Mouse (Mus musculus) cerebellum, adult 2 months (tissue): Measurements from ENCODE around the gene Coil. TPM values are rescaled to one million over a fixed set of nuclear protein-coding genes. Genes with fewer than 3 reads are reported as not detected.

Experiments
- DNase-seq, 2 experiments: peaks; one replicate each; pipeline ENCODE4 v3.0.0; 2021
- H3K27ac ChIP-seq: fragments of 200-500 bp; 2 replicates; pipeline ENCODE4 v1.5.1; 2012; ENCODE audit warnings: low read length, control low read depth, inconsistent platforms; ENCODE audit not compliant: insufficient read depth
- H3K27me3 ChIP-seq: fragments of 200-500 bp; 2 replicates; pipeline ENCODE4 v1.6.1; 2012; ENCODE audit warnings: inconsistent platforms, mild to moderate bottlenecking, low read length, moderate library complexity; ENCODE audit not compliant: control insufficient read depth, insufficient read depth
- H3K4me1 ChIP-seq: fragments of 200-500 bp; 2 replicates; pipeline ENCODE4 v1.6.1; 2011; ENCODE audit warnings: low read length; ENCODE audit not compliant: control insufficient read depth, insufficient read depth
- H3K4me3 ChIP-seq: fragments of 200-500 bp; replicated peaks from 2 replicates; pipeline ENCODE3; 2011; ENCODE audit warnings: mild to moderate bottlenecking, low read depth, low read length, control low read depth; ENCODE audit not compliant: insufficient read depth
- CTCF ChIP-seq: fragments of 200-500 bp; IDR thresholded peaks from 2 replicates; pipeline ENCODE4 v1.5.1; 2011; ENCODE audit warnings: low read depth, mild to moderate bottlenecking, control low read depth, low read length, moderate library complexity, borderline replicate concordance; ENCODE audit not compliant: insufficient read depth
- POLR2A ChIP-seq: fragments of 200-500 bp; IDR thresholded peaks from 2 replicates; pipeline ENCODE4 v1.6.1; 2011; ENCODE audit warnings: low read length, control low read depth, borderline replicate concordance; ENCODE audit not compliant: insufficient read depth
- WGBS: fragments of 180-500 bp; shearing (Covaris S2); methylation state at CpG from one replicate; pipeline ENCODE4 v1.1.7; 2018; 5-methylcytosine and 5-hydroxymethylcytosine counted together
- polyA plus RNA-seq: library from polyadenylated mRNA; depleted of rRNA; stranded (reverse); fragments of >200 nt; gene quantifications from 2 replicates; pipeline ENCODE4 v1.2.3, GENCODE M21; 2012; rRNA removed

The Coil gene
- 22.3 and 23.5 TPM in 2 replicates for polyA plus RNA-seq

DNA sequence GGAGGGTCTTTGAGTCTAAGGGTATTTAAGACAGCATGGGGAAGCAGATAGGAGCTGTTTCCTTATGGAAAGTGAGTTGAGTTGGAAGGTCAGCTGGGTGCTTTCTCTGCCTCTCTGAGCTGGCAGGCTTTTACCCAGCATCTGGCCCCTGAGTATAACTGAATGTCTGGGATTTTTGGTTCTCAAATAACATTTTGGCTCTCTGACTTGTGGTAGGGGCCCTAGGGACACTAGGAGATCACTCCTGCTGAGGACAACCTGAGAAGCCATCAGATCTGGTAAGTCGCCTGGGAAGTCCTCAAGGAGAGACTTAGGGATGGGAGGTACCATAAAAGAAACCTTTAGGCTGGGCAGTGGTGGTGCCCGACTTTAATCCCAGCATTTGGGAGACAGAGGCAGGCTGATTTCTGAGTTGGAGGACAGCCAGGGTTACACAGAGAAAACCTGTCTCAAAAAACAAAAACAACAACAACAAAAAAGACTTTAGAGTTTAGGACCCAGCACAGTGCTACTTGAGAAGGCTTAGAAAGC is at the start of gene Coil:
Gene Coil (plus strand): TSS at position 51 of the 531 bp plus-strand sequence.
- WGBS, result 29% methylated on average over 2 of the region's 2 CpGs
- TF ChIP-seq POLR2A (no peak), CTCF (no peak)
- Histone ChIP-seq H3K4me3 (no peak within 1 kb of the TSS), H3K27me3 (no peaks in the 10 kb centered on the region), H3K4me1 (no peaks in the 10 kb centered on the region), H3K27ac (no peak within 1 kb of the TSS)
- DNase-seq, result no peak

DNA sequence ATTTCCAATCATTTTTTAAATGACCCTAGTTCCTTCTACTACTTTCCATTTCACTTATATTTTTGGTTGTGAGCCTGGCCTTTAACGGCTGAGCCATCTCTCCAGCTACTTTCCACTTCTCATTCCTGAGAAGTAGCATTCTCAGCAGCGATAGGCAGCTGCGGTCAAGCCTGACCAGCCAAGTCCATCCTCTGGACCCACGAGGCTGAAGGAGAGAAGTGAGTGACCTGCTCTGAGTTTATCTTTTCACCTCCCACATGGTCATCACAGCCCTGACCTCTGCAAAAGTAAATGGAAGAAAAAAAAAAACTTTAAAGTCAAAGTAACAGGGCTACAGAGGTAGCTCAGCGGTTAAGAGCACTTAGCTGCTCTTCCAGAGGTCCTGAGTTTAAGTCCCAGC is 43.5 kb upstream of the Coil start:
- no peak overlapping the region for H3K27ac ChIP-seq
- no peak overlapping the region for H3K4me3 ChIP-seq
- H3K27me3 ChIP-seq, result no peaks in the 10 kb centered on the region
- DNase-seq, result no peak
- TF ChIP-seq CTCF (no peak), POLR2A (no peak)
- 84% methylated on average over 5 of the region's 5 CpGs for WGBS
- H3K4me1 ChIP-seq, result no peaks in the 10 kb centered on the region

DNA sequence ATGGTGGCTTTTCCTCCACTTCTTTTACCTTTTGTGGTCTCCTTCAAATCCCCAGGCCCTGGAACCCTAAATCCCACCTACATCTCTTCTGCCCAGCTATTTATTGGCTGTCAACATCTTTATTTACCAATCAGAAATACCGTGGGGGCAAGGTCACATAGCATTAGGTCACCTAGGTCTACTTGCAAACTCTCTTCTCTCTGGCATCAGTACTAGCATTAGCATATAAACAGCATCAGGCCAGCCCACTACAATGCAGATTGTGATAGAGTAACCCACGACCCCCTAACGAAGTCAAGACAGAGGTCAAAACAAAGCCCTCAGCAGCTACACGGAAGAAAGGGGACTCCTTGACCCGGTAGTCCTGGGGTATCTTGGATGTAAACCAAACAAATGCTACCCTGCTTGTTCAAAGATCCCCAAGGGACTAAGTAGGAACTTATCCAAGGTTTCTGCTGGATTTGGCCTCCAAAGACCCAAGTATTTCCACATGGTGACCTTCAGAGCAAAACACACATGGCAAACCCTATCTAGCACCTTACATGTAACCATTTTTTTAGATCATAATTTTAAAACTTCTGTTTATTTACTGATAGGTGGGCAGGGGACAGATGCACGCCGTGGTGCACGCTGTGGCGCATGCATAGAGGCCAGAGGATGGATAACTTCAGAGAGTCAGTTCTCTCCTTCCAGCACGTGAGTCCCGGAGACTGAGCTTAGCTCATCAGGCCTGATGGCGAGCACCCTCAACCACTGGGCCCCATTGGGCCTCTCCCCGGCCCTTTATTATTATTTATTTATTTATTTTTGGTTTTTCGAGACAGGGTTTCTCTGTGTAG is 38.1 kb upstream of the Coil start:
- no peak overlapping the region for H3K27ac ChIP-seq
- DNase-seq, result no peak
- 75% methylated on average over 14 of the region's 14 CpGs for WGBS
- H3K27me3 ChIP-seq, result no peaks in the 10 kb centered on the region
- H3K4me3 ChIP-seq, result no peak overlapping the region
- TF ChIP-seq POLR2A (no peak), CTCF (no peak)
- H3K4me1 ChIP-seq, result no peaks in the 10 kb centered on the region

DNA sequence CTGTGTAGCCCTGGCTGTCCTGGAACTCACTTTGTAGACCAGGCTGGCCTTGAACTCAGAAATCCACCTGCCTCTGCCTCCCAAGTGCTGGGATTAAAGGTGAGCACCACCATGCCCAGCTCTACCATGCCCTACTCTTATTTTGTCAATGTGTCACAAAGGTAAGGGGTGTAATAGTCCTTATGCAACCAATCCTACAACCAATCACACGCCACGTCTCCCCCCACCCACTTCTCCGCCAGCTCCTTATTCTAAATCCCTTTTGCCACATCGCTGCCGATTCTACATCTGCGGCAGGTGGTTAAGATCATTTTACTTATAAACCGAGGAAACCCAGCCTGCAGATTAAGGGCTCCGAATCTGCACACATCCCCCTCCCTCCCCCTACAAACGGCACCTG is 37.0 kb upstream of the Coil start:
- 93% methylated on average over 9 of the region's 9 CpGs for WGBS
- Histone ChIP-seq H3K27ac (no peak overlapping the region), H3K27me3 (no peaks in the 10 kb centered on the region), H3K4me1 (0 out of 2 replicates have a peak, but pooled peaks cover 5% of the 10 kb centered on the region), H3K4me3 (no peak overlapping the region)
- no peak for DNase-seq
- no peak for TF ChIP-seq POLR2A
- no peak for TF ChIP-seq CTCF

DNA sequence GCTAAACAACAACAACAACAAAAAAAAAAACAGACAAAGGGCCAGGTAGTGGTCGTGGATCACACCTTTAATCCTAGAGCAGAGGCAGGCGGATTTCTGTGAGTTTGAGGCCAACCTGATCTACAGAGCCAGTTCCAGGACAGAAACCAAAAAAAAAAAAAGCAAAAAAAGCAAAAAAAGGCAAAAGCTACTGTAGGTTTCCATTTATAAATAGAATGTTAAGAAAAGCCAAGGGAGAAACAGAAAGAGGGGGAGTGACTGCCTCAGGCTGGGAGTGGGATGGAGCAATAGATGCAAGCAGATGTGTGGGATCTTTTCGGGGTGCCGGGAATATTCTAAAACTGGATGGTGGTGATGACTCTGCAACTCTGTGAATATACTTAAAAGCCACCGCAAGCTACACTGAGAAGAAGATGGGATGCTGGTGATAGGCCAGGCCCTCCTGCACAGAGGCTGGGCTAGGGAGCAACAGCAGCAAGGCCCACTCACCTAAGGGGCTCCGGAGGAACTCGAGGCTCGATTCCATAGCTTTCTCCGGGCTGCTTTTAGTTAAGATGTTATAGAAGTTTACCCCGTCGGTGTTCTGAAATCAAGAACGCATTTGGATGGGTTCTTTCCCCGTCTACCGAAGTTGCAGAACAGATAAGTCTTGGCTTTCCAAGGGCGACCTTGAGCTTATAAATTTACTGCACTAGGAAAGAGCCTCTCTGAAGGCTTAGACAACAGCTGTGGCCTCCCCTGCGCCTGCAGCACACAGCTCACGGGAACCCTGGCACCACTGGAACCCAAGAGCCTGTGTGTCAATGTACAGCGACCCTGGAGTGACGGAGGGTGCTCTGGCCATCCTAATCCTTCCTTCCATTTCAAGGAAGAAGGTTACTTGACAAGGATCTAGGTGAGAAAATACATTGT is 35.7 kb upstream of the Coil start:
- TF ChIP-seq POLR2A (no peak), CTCF (no peak)
- Histone ChIP-seq H3K27ac (no peak overlapping the region), H3K4me1 (0 out of 2 replicates have a peak, but pooled peaks cover 5% of the 10 kb centered on the region), H3K4me3 (no peak overlapping the region), H3K27me3 (no peaks in the 10 kb centered on the region)
- 93% methylated on average over 19 of the region's 19 CpGs for WGBS
- DNase-seq, result no peak

DNA sequence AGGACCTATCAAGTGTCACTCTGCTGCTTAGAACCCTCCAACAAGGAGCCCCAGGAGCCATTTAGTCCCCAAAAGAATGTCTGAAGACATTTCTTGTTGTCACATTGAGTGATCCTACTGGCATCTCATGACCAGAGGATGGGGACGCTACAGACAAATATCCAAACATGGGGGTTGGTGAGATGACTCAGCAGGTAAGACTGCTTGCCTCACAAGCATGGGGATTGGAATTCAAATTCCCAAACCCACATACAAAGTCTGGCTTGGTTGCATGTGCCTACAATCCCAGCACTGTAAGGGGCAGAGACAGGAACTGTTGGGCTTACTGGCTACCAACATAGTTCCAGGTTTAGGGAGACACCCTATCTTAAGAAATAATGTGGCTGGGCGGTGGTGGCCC is 32.2 kb upstream of the Coil start:
- WGBS, result 94% methylated on average over 2 of the region's 2 CpGs
- Histone ChIP-seq H3K4me1 (0 out of 2 replicates have a peak, but pooled peaks cover 5% of the 10 kb centered on the region), H3K27me3 (no peaks in the 10 kb centered on the region), H3K4me3 (no peak overlapping the region), H3K27ac (no peak overlapping the region)
- TF ChIP-seq CTCF, result no peak
- TF ChIP-seq POLR2A, result no peak
- DNase-seq, result no peak

DNA sequence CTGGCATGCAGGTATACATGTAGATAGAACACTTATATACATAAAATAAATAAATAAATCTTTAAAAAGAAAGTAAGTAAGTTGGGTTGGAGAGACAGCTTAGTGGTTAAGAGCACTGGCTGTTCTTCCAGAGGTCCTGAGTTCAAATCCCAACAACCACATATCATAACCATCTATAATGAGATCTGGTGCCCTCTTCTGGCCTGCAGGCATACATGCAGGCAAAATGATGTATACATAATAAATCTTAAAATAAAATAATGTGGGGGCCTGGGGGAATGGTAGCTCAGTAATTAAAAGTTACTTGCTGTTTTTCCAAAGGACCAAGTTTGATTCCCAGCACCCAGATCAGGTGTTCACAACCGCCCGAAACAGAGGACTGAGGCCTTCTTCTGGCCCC is 31.3 kb upstream of the Coil start:
- 97% methylated on average over 2 of the region's 2 CpGs for WGBS
- DNase-seq, result no peak
- TF ChIP-seq POLR2A, result no peak
- TF ChIP-seq CTCF, result no peak
- Histone ChIP-seq H3K27ac (no peak overlapping the region), H3K27me3 (no peaks in the 10 kb centered on the region), H3K4me3 (no peak overlapping the region), H3K4me1 (0 out of 2 replicates have a peak, but pooled peaks cover 5% of the 10 kb centered on the region)
